Mouse (Mus musculus) adipocyte (in vitro differentiated cells): ENCODE data around the gene Ero1l.

Experiments used
- DNase-seq: peaks from one replicate; pipeline ENCODE4 v3.0.0-alpha.2; 2016; ENCODE audit warnings: low spot score

The Ero1l gene

GRCm38 (mm10) chr14:45304389-45304788 lies 14.2 kb downstream of the Ero1l start:
- DNase-seq: no peak

- DNase-seq: no peak
Observed at GRCm38 (mm10) chr14:45303939-45304338, 14.6 kb downstream of the Ero1l start.

DNA sequence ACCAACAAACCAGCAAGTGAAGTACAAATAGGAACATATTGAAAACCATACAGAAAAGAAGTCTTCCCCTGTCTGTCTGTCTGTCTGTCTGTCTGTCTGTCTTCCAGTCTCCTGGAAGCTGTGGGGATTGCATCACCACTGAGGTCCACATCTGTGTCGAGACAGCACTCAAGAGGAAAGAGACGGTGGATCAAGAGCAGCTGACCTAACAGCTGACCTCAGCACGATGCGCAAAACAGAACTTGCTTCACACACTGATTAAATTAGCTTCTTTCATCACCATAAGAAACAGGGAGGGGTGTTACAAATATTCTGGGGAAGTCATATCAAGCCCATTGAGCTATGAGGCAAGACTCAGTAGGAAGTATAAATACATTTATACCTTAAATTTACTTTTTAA lies 27.0 kb downstream of the Ero1l start:
- no peak for DNase-seq

DNA sequence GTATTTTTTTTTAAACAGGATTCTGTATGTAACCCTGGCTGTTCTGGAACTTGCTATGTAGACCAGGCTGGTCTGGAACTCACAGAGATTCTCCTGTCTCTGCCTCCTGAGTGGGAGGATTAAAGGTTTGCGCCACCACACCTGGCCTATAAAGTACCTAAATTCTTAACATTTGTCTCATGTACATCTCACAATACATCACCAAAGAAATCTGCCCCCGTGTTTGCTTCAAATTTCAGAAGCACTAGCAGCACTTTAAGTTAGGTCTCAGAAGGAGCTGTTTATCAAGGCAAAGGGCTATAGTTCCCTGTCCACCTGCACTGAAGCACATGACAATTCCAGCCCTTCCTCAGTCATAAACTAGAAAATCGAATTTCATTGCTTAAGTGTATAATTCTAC lies 36.5 kb downstream of the Ero1l start:
- DNase-seq: no peak

DNA sequence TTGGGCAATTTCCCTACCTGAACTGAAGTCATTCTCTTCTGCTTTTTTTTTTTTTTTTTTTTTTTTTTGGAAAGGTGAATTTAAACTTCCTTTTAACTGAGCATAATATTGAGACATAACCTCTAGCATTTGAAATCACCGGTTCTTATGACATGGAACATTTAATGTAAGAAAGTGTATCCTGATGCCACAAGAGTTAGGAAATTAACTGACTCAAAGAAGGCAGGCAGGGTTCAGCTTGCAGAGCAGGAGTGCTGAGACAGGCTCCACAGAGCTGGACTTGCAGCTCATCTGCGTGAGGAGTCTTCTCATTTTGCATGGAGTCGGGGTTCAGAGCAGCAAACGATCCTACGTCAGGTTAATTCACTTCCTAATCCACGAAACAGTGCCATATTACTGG lies 42.8 kb downstream of the Ero1l start:
- DNase-seq: no peak

DNA sequence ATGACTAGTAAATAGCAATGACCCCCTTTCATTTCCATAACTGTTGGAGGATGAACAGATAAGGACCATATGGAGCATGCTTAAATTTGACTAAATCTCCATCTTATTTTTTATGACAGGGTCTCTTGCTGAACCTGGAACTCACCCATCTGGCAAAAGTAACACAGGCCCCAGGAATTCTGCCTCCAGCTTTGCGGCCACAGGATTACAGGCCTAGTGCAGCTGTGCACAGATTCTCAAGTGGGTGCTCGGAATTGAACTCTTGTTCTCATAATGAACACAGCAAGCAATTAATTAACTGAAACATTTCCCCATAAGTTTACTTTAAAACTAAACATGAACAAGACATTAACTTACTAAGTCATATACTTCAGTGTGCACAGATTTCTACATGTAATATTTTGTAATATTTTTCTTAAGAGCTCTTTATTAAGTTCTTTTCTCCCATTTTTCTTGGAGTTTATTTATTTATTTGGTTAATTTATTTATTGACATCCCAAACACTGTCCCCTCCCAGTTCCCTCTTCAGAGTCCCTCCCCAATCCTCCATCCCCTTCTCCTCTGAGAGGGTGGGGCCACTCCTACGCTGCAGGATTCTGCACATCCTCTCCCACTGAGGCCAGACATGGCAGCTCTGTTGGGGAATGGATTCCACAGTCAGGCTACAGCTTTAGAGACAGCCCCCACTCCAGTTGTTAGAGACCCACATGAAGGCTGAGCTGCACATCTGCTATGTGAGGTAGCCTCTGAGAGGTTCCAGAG lies 54.6 kb downstream of the Ero1l start:
- no peak for DNase-seq

- DNase-seq: no peak
Observed at GRCm38 (mm10) chr14:45251548-45252076, 67.0 kb downstream of the Ero1l start.

DNA sequence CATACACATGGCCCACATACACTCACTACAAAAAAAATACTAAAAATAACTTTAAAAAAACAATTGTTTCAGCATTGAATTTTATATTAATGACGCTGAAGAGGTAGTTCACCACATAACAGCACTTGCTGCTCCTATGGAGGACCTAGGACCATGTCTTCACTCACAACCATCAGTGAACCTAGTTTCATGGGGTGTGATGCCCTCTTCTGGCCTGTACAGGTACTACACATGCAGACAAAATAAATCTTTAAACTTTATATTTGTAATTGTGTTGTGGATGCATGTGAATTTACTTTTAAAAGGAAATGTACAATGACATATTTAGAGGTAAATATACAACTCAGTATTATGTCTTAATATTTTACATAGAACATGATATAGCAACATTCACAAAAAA lies 77.0 kb downstream of the Ero1l start:
- no peak for DNase-seq

DNA sequence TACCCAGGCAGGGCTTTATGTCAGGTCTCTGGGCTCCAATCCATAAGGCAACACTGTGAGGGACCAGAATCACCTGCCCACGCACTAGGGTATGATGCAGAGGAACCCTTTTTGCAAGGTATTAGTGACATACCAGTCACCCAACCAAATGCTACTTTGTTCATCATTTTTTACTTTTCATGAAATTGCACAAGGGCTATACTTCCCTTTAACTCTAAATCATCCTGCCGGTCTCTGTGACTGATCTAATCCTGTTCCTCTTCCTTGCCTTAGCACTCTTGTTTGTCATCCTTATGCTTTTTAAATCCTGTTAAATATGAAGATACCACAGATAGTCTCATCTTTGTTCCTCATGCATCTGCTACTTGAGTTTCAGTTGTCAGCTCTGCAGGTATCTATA lies 79.5 kb downstream of the Ero1l start:
- no peak for DNase-seq
